Mouse (Mus musculus): ENCODE measurements around the gene Hcn4.
A peak's percentile ranks its signal among the peaks of the same experiment; 100 is the strongest.

Hcn4 gene

GRCm38 (mm10) chr9:58823139-58823917, at the start of gene Hcn4:
Gene Hcn4, plus strand, starts transcription at chr9:58823412.
- DNase-seq = no peak

- no peak for DNase-seq
Observed at GRCm38 (mm10) chr9:58774761-58775160, 48.5 kb upstream of the Hcn4 start.

GRCm38 (mm10) chr9:58775363-58775762, 47.8 kb upstream of the Hcn4 start:
- no peak for DNase-seq

- no peak for DNase-seq
Observed at GRCm38 (mm10) chr9:58789476-58789875, 33.7 kb upstream of the Hcn4 start.

GRCm38 (mm10) chr9:58798155-58798554, 25.1 kb upstream of the Hcn4 start:
- no peak for DNase-seq

GRCm38 (mm10) chr9:58801441-58801840, 21.8 kb upstream of the Hcn4 start:
- no peak for DNase-seq

GRCm38 (mm10) chr9:58802294-58802693, 20.9 kb upstream of the Hcn4 start:
- DNase-seq = no peak

- no peak for DNase-seq
Observed at GRCm38 (mm10) chr9:58802802-58803201, 20.4 kb upstream of the Hcn4 start.

GRCm38 (mm10) chr9:58805601-58806318, 17.5 kb upstream of the Hcn4 start:
- peak; percentile 59 for DNase-seq

- DNase-seq = no peak
Observed at GRCm38 (mm10) chr9:58811171-58811570, 12.0 kb upstream of the Hcn4 start.

GRCm38 (mm10) chr9:58815552-58816260, 7.5 kb upstream of the Hcn4 start:
- no peak for DNase-seq

GRCm38 (mm10) chr9:58816458-58816857, 6.8 kb upstream of the Hcn4 start:
- no peak for DNase-seq

GRCm38 (mm10) chr9:58817676-58818075, 5.5 kb upstream of the Hcn4 start:
- DNase-seq = no peak

GRCm38 (mm10) chr9:58822431-58823091, 651 bp upstream of the Hcn4 start:
- DNase-seq = no peak

- no peak for DNase-seq
Observed at GRCm38 (mm10) chr9:58823918-58824215, 655 bp downstream of the Hcn4 start.

GRCm38 (mm10) chr9:58829627-58830026, 6.4 kb downstream of the Hcn4 start:
- no peak for DNase-seq

- no peak for DNase-seq
Observed at GRCm38 (mm10) chr9:58832939-58833338, 9.7 kb downstream of the Hcn4 start.

- DNase-seq = no peak
Observed at GRCm38 (mm10) chr9:58837174-58837573, 14.0 kb downstream of the Hcn4 start.

- DNase-seq = no peak
Observed at GRCm38 (mm10) chr9:58838504-58838903, 15.3 kb downstream of the Hcn4 start.

GRCm38 (mm10) chr9:58841655-58842054, 18.4 kb downstream of the Hcn4 start:
- DNase-seq = peak; percentile 45

GRCm38 (mm10) chr9:58844597-58844996, 21.4 kb downstream of the Hcn4 start:
- no peak for DNase-seq

GRCm38 (mm10) chr9:58847008-58847407, 23.8 kb downstream of the Hcn4 start:
- DNase-seq = no peak

- DNase-seq = no peak
Observed at GRCm38 (mm10) chr9:58847676-58848075, 24.5 kb downstream of the Hcn4 start.

Data from thymus, postnatal 25 days (tissue).